Mouse (Mus musculus) c-Kit-positive CD71-positive TER-119-negative erythroid progenitor cells, embryonic 14.5 days (primary cell): ENCODE data around the gene Gm49510.
A peak's percentile ranks its signal among the peaks of the same experiment; 100 is the strongest.
"Not testable (repeated sequence)": the region's sequence is repeated elsewhere in the genome, so short reads cannot be mapped to it uniquely, and the experiment has no call there.

Source experiments
- DNase-seq: peaks from one replicate; pipeline ENCODE4 v3.0.0-alpha.2; 2013; ENCODE audit warnings: low read depth

Gene Gm49510

DNA sequence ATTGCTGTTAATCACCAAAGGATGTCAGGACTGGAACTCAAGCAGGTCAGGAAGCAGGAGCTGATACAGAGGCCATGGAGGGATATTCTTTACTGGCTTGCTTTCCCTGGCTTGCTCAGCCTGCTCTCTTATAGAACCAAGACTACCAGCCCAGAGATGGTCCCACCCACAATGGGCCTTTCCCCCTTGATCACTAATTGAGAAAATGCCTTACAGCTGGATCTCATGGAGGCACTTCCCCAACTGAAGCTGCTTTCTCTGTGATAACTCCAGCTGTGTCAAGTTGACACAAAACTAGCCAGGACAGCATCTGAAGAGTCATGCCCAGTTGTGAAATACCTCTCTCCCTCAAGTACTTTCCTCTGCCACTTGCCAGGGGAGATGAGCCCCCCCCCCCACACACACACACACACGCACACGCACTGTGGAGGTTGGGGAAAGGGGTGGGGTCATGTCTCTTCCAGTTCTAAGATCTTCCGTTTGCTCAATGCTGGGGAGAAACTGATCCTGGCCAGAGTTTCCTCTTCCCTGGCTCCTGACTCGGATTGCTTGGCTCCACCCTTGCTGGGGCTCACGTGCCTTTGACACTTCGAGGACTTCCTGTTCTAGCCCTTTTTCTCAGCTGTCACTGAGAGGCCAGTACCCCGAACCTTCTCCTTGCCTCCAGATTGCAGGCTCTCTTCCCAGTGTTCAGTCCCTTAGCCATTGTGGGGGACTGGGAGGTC lies 20.5 kb upstream of the Gm49510 start:
- DNase-seq: not testable (repeated sequence)

DNA sequence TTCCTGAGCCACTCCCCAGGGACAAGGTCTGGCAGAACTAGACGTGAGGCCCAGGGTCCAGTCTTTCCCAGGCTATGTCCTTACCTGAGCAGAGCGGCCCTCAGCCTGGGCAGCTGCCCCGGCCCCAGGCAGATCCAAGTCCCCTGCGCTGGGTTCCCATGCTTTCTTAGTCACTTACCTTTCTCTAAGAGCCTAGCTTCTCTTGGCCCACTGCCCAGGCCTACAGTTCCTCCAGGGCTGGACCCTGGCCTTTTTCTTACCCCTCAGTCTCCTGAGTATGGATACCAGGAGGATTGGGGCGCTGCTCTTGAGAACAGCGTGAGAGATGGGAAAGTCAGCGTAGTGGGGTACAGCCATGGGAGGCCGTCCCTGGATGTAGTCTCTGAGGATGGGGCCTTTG lies 19.0 kb upstream of the Gm49510 start:
- no peak for DNase-seq

DNA sequence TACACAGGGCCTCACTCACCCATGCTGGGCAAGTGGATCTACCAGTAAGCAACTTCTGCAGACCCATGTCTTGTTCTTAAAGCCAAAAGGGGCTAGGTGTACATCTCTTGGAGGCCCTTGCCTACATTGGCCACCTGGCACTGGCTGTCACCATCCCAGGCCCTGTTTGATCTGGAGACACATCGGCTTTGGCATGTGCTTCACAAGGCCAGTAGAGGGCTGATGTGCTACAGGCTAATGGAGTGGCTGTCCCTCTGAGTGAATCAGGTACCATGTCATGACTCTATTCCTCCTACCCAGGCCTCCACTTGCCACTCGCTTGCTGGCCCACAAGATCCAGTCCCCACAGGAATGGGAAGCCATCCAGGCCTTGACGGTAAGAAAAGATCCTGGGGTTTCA lies 17.6 kb upstream of the Gm49510 start:
- DNase-seq: no peak

DNA sequence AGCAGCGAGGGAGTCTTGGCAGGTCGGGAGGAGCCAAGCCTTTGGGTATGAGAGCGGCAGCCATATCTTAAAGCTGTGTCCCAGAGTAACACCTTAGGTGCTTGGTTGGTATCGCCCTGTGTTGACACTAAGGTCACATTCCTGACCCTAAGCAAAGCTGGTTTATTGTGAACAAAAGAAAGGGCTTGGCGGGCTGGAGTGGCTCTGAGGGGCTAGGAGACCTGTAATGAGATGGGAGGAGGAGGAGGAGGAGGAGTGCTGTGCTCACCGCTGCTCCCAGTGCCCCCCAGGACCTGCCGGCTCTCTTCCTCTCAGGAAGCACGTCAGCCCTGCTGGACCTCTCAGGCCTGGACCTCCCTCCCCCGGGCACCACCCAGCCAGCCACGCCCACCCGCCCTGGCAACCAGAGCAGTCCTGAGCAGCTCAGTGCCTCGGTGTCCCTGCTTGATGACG lies 10.0 kb upstream of the Gm49510 start:
- no peak for DNase-seq

DNA sequence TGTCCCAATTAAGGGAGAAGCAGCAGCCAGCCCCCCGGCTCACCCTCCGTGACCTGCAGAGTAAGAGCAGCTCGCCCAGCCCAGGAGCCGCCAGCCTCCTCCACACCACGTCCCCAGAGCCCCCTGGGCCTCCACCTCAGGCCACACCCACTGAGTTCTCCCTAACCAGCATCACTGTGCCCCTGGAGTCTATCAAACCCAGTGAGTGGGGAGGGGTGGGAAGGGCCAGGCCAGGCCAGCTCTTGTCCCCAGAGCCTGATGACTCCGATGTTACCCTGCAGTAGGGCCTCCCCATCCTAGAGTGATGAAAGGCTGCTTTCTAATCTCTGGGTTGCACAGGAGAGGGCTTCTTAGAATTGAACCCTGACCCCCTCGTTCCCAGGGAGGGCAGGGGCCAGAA lies 7.0 kb upstream of the Gm49510 start:
- no peak for DNase-seq

DNA sequence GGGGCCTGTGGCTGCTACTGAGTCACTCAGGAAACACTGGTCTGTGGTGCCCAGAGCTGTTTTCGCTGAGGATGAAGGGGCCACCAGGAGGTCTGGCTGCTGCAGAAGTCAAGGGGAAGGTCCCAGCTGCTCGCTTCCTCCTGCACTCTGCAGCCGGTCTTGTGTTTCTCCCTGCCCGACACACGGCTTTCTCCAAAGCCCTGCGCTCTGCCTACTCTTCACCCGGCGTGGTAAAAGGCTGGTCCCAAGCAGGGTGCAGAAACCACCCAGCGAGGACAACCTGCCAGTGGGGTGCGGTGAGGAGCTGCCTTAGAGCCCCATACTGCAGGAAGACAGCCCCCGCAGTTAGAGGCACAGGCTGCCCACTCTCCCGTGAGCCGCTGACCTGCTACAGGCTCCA lies 4.7 kb upstream of the Gm49510 start:
- DNase-seq: no peak

DNA sequence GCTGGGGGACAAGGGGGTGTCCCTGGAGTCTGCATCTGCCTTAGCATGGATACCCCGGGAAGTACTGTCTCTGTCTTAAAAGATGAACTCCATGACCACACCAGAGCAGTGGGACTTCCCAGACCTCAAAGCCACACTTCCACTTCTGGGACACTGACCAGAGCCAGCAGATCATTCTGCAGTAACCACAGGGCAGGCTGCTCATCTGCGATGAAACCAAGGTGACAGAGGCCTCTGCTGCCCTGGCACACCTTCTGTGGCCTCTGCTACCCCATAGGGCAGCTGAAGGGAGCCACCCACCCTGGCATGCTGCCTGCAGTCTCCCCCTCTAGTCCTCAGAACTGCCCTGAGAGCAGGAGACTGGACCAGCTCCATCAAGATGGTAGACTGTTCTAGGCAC lies 3.7 kb upstream of the Gm49510 start:
- DNase-seq: no peak

DNA sequence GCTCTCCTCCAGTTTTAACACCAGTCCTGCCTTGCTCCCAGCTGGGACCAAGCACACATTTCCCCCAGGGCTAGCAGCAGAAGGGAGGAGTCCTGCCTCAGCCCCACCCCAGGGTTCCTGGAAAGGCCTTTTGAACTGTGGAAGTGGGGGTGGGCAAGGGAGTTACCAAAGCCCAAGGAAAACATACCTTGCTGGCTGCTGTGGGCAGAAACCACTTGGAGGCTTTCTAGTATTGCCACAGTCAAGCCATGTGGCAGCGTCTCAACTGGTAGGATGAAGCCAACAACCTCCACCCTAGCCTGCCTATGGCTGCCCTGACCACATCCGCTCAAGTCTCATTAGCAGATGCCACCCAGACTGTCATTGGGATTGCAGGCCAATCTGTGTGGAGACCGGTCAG lies 3.3 kb upstream of the Gm49510 start:
- no peak for DNase-seq

DNA sequence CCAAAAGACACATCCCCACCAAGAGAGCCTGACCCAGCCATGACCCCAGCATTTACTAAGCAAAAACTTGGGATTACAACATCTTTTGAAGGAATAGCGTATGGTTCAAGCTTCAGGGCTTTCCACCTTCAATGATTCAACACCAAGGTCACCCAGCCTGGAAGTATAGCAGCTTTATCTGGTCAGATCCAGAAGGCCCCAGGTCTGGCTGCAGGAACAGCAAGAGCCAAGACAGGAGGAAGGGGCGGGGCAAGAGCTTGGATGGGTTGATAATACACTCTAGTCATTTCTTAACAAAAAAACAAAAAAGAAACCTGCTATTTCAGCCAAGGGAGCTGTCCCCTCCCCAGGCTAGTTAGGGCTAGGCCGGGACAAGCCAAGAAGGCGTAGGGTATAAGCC lies 2.0 kb upstream of the Gm49510 start:
- no peak for DNase-seq

DNA sequence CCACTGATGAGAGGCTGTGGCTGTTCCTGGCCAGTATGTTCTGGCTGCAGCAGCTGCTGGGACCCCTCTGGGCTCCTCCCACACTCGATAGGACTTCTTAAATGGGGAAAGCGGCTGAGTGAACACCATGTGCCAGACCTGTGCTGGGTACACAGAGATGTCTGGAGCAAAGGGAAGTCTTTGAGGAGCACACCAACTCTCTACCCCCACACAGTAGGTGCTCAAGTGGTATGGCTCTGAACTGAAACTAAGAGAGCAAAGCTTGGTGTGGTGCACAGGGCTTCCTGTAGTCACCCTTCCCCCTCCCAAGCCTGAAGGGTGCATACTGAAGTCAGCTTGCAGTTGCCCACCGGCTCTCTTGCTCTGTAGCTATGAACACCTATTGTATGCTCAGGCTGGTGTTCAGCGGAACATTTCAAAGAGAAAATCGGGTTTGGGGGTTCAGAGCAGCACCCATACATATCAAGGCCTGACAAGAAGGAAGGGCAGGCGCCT lies 913 bp upstream of the Gm49510 start:
- DNase-seq: no peak

DNA sequence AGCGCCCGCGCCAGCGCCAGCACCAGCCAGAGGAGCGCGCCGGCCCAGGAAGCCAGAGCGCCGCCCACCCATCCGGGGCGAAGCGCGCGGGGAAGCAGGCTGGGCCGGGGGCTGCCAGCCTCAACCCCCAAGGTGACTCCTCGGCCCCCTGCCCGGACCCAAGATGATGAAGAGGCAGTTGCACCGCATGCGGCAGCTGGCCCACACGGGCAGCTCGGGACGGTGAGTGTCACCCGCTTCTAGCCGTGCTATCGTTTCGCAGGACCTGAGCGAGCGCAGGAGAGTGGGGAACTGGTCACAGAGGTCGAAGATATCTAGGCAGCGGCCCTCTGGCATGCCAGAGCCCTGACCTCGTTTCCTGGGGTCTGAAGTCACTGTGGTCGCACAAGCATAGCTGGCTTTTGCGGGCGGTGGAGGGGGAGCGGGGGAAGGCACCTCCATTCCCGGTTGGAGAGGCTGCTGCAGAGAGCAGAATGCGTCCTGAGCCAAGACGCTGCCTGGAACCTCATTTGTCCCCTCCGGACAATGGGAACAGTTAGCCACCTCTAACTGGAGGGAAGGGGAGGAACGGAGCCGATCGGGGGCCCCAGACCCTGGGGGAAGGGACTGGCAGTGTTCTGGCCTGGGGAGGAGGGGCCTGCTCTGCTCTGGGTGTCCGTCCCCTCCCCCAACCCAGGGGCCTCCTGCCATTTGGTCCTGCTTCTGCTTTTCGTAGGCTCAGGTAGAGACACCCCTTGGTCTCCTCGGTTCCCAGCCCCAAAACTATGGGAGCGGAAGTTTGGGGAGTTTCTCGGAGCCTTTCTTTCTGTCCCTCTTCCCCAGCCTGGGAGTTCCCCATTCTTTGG lies 495 bp downstream of the Gm49510 start, which contains the start of gene Sh3bp1:
Gene Sh3bp1 (plus strand): TSS at position 29 of the 845 bp plus-strand sequence.
- DNase-seq: no peak

DNA sequence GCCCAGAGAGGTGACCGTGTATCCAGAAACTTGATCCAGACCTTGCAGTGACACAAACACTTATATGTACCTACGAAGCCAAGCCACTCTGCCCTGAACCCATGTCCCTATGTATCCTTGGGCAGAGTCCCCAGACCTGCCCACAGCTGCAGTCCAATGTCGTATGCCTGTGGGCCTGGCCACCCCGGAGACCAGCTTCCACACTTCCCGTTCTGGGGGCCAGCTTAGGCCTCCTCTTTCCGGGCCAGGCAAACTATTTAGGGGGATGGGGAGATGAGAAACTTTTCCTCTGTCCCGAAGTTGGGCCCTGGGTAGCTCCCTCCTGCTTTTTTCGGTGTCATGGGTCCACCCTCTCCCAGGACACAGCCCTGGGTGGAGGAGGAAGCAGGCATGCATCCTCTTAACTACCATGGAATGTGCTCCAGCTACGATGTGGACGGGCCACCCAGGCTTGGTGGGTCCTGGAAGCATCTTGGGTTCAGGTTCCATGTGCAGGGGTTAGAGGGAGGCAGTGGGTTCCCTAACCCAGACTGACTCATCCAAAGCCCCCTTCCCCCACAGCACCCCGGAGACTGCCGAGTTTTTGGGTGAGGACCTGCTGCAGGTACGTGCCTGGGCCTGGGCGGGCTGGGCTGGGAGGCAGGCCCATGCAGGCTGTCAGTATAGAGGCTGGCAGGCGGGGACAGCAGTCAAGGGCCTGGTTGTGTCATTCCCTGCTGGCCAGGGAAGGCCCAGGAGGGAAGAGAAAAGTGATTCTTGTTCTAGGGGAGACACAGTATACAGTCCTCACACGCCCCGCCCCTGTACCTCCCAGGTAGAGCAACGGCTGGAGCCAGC lies 1.3 kb downstream of the Gm49510 start:
- DNase-seq: no peak

DNA sequence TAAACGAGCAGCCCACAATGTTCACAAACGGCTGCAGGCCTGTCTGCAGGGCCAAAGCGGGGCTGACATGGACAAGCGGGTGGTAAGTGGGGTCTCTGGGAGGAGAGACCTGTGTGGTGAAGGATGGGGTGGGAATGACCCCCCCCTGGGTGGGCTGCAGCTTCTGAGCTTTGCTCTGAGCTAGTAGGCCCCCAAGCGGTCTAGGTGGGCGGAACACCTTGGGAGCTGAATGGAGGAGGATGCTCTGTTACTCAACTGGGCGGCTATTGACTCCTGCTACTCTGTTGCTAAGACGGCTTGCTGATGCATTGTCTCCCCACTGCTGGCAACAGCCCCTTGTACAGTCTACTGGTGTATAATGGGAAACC lies 1.9 kb downstream of the Gm49510 start:
- no peak for DNase-seq

DNA sequence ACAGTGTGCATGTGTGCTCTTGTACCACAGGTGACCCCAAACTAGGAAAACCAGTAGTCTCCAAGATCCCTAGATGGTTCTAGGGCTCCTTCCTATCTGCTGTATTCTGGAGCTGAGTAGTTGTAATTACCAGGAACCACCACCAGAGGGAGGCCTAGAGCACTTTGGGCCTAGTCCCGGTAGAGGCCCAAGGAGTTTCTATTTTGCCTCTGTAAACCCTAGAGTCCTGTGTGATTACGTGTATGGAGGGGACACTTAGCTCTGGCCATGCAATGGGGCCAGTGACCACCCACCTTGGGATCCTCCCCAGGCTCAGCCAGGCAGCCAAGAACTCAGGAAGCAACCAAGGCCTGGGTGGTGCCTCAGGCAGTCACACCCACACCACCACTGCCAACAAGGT lies 3.8 kb downstream of the Gm49510 start:
- peak; percentile 83 for DNase-seq

DNA sequence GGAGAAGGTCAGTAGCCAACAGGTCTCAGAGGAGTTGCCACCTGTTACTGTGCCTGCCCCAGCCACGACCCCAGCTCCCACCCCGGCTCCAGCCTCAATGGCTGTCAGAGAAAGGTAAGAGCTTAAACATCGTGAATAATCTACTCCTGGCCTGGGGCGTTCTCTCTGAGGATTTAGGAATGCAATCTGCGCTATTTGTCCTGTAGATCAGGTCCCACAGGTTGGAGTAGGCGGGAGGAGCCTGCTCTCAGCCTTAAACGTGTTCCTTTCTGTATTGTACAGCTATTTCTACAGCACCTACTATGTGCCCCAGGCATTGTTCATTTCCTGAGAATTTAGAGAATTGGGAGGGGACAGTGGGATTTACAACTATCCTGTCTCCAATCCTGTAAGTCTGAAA lies 8.9 kb downstream of the Gm49510 start:
- no peak for DNase-seq

DNA sequence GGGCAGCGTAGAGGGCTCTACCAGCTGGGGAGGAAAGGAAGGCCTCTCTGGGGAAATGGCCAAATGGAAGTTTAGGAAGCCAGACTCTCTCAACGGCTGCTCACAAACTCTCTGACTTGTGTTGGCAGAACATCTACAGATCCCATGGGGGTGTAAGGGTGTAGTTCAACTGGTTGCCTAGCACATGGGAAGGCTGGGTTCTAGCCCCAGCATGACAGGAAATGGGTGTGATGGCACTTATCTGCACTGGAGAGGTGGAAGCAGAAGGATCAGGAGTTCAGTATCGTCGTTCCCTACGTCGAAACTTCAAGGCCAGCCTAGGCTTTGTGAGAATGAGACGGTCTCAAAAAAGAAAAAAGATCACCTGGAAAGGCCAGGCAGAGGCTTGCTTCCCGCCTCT lies 9.5 kb downstream of the Gm49510 start:
- no peak for DNase-seq

DNA sequence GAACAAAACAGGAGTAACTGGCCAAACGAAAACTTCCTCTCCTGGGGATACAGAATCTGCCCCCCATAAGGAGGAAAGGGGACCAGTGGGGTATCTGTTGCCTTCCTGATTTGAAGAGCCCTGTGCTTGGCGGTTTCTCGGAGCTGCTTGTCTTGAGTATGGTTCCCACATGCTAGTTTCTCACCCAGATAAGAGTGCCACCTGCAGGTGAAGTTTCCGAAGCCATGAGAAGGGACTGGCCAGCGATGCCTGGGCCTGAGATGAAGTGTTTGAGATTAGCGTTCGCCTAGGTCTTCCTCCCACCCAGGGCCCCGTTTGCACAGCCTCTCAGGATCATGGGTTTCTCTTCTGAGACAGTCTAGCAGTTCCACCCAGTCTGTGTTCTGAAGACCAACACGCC lies 12.6 kb downstream of the Gm49510 start:
- no peak for DNase-seq

DNA sequence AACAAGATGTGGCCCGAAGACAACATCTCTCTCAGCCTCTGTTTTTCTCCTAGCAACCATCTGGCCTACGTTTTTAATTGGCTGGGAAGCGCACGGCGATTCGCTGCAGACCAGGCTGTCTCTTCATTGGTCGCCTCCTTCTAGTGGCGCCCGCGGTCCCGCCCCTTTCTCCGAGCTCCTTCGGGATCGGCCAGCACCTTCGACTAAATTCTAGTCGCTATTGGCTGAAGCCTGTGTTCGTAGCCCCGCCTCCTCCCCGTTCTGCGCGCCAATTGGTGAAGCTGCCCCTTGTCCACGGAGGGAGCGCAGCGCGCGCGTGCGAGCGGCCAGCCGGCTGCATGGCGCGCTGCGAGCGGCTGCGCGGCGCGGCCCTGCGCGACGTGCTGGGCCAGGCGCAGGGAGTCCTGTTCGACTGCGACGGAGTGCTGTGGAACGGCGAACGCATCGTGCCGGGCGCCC lies 14.2 kb downstream of the Gm49510 start, which contains the start of gene Pdxp:
Gene Pdxp (plus strand): TSS at position 288 of the 459 bp plus-strand sequence.
- DNase-seq: peak; percentile 97

DNA sequence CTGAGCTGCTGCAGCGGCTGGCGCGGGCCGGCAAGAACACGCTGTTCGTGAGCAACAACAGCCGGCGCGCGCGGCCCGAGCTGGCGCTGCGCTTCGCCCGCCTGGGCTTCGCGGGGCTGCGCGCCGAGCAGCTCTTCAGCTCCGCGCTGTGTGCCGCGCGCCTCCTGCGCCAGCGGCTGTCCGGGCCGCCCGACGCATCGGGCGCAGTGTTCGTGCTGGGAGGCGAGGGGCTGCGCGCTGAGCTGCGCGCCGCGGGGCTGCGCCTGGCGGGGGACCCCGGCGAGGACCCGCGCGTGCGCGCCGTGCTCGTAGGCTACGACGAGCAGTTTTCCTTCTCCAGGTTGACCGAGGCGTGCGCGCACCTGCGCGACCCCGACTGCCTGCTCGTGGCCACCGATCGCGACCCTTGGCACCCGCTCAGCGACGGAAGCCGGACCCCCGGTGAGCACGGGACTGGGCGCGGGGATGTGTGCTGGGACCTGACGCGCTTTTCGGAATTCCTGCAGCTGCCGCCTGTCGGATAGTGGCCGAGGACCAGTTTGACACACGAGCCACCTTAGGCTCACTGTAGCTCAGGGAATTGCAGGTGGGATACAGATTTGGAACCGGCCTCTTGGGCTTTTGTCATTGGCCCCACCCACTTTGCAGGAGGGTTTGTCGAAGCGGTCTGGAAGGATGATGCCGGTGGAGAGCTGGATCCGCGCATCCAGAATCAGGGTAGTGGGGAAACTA lies 14.8 kb downstream of the Gm49510 start:
- no peak for DNase-seq

DNA sequence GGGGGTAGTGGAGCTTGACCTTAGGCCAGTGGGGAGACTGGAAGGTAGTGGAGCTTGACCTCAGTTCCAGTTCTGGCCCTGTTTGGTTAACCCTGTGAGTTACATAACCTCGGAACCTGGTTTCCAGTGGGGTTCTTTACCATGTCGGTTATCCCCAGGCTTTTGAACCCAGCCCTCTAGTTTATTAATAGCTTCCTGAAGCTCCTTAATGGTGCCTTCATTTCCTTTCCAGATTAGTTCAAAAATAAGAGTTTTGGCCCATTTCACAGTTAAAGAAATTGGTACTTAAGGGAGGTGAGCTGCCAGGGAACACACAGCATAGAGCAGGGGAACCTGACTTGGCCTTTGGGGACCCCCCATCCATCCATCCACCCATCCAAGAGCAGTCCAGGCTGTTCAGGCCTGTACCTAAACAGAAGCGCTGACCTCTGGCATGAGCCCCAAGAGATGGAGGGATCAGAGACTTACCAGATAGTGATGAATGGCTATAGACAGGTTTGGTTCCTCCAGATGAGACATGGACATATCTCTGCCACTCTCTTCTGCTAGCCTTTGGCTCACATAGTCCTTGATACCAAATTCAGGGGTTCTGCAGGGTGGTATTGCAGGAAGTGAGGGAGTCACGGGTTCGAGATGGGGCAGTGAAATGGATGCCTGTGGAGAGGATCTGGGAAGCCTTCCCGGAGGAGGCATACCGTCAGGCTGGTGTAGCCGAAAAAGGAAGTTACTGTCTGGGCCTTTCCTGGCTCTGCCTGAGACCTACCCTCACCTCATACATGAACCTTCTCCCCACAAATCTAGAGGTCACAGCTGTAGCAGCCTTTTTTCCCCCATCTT lies 15.6 kb downstream of the Gm49510 start:
- DNase-seq: no peak

DNA sequence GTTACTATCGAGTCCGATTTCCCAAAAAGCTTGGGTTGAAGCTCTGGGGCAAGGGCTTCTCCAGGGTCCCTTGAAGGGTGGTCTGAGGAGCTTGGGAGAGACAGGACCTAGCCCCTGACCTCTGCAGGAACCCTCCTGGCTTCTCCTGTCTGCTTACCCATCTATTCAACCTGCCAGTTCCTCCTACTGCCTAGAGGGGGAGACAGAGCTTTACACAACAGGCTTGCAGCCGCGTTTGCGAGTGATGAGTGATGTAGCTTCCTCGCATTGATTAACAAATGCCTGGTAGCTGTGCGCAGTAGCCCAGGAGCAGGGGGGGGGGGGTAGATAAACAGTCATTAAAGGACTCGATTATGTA lies 16.2 kb downstream of the Gm49510 start:
- peak; percentile 74 for DNase-seq
